Mouse (Mus musculus) right cerebral cortex, postnatal 4 days (tissue): ENCODE measurements around the gene Fxyd7.

Experiments used
- DNase-seq: peaks from one replicate; pipeline ENCODE4 v3.0.0-alpha.2; 2022

The Fxyd7 gene

GRCm38 (mm10) chr7:31000505-31001020 lies 50.7 kb downstream of the Fxyd7 start:
- peak; percentile 12 for DNase-seq

- DNase-seq, result no peak
Measured at GRCm38 (mm10) chr7:30996491-30996890, 54.8 kb downstream of the Fxyd7 start.

- no peak for DNase-seq
Measured at GRCm38 (mm10) chr7:30993986-30994385, 57.3 kb downstream of the Fxyd7 start.
